Mouse (Mus musculus): Measurements from ENCODE around the gene Il18bp.
A peak's percentile ranks its signal among the peaks of the same experiment; 100 is the strongest.
"Not testable (repeated sequence)": the region's sequence is repeated elsewhere in the genome, so short reads cannot be mapped to it uniquely, and the experiment has no call there.

Gene Il18bp

DNA sequence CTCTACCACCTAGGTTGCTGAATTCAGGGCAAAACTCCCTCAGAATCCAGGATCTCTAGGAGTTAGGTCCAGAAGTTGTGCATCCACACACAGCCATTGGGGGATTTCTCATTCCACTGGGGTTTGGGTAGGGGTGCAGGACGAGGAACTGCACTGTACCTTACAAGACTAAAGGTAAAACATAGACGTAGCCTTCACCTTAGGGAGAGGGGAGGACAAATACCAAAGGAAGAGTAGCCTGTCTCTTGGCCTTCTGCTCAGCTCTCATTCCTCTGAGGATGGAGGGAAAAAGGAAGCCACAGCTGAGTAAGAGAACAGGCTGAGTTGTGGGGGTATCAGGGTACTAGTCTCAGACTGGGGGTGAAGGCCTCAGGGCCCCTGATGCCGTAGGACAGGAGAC lies at the start of gene Il18bp:
Gene Il18bp, minus strand, starts transcription at position 101 of the 400 bp plus-strand sequence.
- DNase-seq = no peak

DNA sequence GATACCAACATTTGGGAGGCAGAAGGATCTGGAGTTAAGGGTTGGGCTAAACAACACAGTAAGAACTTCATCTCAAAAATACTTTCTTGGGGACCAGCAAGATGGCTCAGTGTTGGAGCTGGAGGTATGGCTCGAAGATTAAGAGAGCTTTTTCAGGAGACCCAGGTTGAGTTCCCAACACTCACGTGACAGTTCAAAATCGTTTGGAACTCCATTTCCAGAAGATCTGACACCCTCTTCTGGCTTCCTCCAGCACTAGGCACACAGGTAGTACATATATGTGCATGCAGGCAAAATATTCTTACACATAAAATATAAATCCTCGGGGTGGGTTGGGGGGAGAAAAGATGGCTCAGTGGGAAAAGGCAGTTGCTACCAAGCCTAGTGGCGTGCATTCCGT lies 47.9 kb upstream of the Il18bp start:
- DNase-seq = no peak

DNA sequence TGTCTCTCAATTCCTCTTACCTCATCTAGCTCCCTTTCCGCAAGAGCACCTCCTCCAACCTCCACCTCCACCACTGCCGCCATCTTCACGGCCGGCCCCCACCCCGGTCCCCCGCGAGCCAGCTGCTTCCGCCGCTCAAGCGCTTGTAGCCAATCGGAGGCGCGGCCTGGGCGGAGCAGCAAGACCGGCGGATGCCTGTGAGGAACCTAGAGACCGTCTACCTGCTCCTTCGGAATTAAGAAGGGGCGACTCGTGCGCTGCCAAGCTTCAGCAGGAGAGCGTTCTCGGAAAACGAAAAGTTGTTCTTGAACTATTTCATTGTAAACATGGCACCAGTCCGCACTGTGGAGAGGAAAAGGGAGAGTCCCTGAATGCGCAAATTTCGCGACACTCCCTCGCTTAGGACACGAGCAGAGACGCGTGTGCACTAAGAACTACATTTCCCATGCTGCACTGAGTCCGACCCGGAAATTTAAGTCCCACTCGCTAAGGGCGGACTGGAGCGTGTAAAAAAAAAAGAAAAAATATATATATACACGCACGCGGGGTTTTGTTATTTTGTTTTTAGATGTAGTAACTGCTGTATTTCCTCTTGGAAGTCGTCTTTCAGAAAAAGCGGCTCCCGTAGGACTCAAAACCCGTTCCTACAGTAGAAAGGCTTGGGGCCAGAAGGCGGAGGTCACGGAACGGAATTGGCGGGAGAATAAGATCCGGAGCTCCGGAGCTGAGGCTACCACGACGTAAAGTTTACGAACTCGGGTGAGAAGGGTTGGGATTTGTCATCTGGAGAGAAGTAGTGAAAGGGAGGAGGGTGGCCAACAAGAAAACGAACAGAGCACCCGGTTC lies 46.8 kb upstream of the Il18bp start, which contains the start of the genes Rnf121, Xndc1 and Xntrpc:
Gene Rnf121, minus strand, starts transcription at position 424 of the 846 bp plus-strand sequence.
Gene Xndc1, plus strand, starts transcription at position 466 of the 846 bp plus-strand sequence.
Gene Xntrpc, plus strand, starts transcription at position 668 of the 846 bp plus-strand sequence.
- peak; percentile 96 for DNase-seq

DNA sequence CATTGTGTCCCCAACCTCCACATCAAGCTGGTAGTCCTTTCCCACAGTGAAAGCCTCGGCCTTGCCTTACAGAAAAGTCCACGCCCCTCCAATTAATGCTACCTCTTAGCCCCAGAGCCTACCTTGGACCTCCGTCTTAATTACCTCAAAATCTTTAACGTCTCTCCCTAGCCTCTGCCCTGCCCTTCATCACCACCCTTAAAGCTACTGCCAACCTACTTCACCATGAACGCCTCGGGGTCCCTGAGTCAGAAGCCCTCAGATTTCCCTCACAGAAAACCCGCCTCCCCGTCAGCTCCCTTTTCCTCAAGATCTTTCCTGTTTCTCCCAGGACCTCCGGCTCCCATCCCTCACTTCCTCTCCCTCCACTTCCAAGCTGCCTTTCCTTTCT lies 46.2 kb upstream of the Il18bp start:
- DNase-seq = no peak

DNA sequence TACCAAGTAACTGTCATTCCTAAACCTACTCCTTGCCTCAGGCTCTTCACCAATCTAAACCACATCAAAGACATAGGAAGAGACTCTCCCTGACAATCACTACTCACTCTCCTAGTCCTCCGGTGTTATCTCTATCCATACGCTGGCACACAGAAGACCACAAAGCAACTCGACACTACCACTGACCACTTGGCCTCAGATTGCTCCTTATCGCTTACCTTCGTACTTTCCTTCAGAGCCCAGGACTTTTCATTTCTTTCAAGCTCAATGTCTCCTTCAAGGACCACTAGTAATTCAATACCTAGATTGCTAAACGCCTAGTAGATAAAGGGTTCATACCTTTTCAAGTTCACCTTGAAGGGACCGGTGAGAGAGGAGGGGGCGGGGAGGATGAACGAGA lies 45.4 kb upstream of the Il18bp start:
- DNase-seq = no peak

DNA sequence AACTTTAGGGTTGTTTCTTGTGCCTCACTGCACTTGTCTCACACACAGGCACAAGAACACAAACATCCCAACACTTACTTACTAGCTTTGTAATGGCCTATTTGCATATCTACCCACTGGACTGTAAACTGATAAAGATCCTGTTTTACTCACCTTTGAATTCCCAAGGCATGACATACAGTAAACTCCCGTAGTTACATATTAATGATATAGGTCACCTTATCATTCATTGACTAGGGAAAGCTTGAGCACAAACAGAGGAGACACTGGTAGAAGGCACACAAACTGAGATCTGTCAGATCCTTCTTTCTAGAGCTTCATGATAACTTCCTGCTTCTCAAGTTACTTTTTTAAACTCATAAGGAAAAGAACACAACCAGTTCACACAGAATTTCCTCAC lies 43.7 kb upstream of the Il18bp start:
- DNase-seq = no peak

DNA sequence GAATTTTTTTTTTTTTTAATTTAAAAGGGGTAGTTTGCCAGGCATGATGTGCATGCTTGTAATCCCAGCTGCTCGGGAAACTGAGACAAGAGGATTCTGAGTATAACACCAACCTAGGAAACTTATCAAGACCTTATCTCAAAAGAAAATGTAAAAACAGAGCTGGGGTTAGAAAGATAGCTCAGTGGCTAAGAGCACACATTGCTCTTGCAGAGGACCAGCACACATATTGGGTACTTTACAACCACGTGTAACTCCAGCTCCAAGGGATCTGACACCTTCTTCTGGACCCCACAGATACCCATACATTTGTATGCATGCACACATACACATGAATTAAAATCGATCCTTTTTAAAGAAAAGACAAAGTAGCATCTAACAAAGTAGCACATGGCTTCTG lies 42.9 kb upstream of the Il18bp start:
- no peak for DNase-seq

DNA sequence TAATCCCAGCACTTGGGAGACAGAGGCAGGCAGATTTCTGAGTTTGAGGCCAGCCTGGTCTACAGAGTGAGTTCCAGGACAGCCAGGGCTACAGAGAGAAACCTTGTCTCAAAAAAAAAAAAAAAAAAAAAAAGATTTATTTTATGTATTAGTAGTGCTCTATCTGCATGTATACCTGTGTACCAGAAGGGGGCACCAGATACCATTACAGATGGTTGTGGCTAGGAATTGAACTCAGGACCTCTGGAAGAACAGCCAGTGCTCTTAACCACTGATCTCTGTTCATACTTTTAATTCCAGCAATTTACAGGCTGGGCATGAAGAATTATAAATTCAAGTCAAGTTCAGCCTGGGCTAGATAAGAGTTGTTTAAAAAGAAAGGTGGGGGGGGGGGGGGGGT lies 30.0 kb upstream of the Il18bp start:
- not testable (repeated sequence) for DNase-seq

DNA sequence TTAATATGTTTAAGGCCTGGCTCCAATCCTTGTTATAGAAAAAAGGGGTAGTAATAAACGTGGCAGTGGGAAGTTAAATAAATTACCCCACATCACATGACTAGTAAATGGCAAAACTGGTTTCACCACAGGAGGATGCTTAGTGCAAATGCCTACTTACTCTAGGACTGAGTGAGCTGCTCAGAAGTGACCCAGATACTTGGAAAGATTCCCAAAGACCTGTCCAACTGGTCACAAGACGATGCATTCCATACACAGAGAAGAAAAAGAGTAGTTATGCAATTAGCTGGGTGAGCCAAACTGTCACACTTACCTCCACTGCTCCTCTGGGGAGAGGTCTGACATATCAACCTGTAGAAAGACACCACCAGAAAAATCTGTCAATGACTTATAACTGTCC lies 23.8 kb upstream of the Il18bp start:
- no peak for DNase-seq

DNA sequence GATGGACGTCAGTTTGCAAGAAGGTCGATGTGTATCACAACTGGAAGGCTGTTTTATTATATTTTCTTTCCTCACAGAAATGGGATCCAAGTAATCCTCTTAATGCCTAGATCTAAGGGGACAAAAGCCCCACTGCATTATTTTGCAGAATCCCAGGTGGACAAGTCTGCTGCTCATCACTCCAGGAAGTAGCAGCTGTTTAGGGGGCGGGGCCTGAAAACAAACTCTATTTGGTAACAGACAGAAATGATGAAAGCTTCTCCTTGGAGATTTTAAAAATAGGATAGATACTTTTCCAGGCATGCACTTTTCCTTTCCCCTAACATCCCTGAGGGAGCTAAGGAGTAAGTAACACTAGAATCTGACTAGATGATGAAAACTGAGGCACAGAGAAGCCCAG lies 18.8 kb upstream of the Il18bp start:
- DNase-seq = no peak

DNA sequence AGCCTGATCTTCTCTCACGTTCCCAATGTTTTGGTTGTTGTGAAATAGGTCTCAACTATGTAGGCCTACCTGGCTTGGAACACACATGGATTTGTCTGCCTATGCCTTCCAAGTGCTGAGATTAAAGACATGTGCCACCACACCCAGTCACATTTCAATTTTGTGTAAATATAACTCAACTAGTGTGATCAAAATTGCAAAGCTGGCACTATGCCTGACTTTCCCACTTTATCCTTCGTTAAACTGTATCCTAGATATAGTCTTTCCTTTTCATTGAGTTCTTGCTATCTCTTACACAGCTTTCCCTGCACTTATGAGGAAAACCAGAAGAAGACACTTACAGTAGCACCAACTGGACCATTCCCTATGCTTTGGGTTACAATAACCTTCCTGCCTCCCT lies 17.0 kb upstream of the Il18bp start:
- no peak for DNase-seq

DNA sequence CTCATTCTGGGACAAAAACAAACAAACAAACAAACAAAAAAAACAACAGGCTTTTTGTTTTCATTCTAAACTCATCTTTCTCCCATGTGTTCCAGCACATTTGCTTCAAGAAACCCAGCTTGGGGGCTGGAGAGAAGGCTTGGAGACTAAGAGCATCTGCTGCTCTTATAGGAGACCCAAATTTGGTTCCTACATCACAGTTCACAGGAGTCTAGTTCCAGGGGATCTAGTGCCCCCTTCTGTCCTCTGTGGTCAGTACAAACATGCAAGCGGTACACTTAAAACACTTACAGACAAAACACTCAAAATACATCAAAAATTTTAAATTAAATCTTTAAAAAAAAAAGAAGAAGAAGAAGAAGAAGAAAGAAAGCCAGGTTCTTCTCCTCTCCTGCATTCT lies 16.4 kb upstream of the Il18bp start:
- DNase-seq = peak; percentile 23

DNA sequence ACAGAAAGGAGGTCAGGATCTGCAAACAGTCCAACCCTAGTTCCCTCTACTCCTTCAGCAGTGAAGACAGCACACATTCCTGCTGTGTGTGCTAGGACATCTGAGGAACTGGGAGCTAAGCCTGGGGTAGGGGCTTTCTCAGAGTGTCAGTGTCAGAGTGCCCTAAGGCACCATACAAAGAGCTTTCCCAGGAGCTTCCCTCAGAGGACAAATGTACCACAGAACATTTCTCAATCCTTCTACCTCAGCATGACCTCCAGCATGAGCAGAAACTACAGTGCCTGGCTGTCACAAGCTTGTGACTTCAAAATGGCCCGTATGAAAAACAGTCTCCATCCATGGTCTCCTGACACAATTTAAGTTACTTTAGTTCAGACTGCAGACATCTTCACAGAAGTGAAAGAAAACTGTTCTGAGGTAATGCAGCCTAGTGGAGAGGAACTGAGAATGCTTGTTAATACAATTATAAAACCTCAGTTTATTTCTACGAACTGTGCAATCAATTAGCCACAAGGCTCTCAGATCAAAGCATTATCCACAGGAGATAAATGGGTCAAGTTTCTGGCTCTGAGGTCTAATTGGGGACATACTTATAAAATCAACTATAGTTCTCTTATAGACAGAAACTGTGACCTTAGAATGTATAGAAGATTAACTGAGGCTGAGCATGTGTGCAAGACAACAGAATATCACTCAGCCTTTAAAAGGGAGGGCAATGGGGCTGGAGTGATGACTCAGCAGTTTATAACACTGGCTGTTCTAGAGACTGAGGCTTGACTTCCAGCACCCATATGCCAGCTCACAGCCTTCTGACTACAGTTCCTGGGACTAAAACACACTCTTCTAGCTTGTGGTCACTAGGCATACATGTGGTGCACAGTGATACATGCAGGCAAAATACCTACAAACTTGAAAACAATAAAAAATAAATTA lies 7.0 kb upstream of the Il18bp start:
- peak; percentile 49 for DNase-seq

DNA sequence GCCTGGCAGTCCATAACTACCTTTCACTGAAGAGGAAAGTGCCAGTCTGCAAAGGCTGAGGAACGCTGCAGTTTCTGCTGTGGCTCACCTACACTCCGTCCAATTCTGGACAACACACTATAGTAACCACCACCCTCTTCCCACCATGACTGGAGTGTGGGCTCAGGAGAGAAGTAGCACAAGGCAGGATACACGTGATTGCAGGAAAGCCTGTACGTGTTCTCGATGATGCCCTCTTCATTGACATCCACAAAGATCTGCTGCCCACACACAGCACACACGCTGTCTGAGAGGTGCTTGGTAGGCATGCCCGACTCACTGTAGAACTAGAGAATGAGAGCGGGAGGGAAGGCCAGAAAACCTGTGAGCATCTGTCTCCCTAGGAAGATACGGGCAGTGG lies 5.3 kb upstream of the Il18bp start:
- DNase-seq = no peak

DNA sequence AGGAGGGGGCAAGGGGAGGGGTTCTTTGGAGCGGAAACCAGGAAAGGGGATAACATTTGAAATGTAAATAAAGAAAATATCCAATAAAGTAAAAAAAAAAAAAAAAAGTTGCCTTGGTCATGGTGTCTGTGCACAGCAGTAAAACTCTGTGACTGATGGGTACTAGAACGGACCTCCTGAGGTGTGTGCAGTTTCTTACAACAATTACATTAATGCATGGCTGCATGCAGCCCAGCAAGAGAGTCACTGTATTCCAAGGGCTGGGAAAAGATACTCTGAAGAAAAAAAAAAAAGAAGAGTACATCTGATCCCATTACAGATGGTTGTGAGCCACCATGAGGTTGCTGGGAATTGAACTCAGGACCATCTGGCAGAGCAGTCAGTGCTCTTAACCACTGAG lies 2.4 kb upstream of the Il18bp start:
- not testable (repeated sequence) for DNase-seq

DNA sequence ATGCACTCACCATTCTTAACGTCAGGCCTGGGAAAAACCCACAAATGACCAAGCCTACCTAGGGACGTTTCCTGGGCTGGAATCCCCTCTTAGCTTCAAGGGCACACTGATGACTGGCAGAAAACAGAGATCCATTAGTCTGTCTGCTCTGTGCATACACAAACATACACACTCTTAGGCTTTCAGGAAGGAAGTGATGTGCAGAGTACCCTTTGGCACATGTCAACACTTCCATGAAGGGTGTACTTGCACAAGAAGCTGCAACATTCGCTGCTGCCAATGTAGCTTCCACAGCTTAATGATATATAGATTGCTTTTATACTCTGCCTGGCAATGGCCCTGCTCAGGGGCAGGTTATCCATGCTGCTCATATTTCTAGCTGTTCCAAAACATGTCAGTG lies 872 bp upstream of the Il18bp start:
- no peak for DNase-seq

DNA sequence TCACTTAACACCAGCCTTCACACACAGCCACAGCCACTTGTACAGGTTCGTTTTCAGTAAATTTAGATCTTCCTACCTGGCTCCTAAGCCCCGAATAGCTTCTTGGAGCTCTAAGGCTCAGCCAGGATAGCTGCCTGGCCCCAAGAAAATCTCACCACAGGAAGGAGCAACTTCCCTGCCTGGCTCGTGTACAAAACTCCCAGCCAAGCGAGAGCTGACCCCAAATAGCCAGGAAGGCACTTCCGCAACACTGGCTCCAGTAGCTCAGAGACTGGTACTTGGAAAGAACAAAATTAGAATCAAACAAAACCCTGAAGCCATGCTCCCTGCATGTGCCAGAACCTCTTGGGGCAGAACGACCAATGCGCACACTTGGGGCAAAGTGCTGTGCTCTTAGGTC lies 456 bp downstream of the Il18bp start:
- DNase-seq = no peak

DNA sequence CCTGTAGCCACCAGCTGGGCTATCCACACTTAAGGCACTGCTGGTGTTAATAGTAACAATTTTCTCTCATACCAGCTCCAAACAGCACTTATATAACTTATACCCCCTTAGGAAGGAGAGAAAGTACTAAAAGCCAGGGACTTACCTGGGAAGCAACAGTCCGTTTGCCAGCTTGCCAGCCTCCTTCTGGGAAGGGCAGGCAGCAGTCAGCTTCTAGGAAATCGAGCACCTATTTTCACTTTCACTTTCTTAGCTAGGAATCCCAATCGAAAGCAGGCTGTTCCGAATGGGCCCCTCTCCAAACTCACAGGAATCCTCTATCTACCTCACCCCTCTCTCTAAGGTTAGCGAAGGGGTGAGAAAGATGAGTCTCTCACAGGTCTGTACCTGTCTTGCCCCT lies 1.0 kb downstream of the Il18bp start:
- DNase-seq = no peak

DNA sequence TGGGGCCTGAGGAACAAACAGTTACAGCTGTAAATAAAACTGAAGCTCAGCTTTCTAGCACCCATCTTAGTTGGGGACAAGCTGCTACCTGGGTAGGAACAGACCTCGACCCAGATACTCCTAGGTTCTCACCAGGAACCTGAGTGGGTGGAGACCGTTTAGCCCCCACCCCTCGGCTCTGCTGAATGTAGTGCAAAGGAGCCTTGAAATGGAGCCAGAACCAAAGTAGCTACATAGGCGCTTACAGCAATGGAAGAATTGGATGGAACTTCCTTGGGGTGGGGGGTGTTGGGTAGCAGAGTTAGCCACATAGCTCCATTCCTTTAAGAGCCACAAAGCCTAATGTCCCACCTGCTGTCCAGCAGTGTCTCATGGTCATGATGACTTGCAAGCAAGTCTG lies 1.6 kb downstream of the Il18bp start:
- no peak for DNase-seq

DNA sequence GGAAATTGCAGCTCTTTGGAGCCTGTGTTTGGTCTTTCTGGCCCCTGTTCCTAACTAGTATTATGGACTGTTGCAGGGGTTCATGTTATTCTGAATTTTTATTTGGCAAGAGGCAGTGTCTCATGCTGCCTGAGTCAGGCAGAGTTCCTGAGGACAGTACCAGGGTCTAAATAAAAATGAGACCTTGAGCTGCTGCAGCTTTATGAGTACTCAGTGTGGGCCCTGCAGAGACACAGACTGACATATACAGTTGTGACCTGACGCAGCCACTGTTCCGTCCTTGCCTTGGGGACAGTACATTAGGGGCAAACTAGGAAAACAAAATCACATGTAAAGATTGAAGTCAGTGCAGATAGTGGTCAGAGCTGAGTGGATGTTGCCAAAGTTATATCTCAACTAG lies 3.5 kb downstream of the Il18bp start:
- DNase-seq = no peak

DNA sequence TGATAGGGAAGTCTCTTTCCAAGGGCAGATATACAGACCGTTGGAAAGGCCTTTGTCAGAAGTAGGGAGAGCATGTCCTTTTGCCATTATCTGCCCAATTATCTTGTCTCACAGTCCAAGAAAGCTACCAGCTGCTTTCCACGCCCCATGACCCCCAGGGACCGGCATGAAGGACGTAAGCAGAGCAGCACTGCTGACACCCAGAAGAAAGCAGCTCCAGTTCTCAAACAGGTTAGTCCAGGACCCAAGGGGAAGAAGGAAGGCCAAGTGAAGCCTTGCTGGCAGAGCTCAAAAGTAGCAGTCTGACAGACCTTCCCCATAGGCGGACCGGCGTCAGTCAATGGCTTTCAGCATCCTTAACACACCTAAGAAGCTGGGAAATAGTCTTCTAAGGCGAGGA lies 5.1 kb downstream of the Il18bp start:
- DNase-seq = no peak

DNA sequence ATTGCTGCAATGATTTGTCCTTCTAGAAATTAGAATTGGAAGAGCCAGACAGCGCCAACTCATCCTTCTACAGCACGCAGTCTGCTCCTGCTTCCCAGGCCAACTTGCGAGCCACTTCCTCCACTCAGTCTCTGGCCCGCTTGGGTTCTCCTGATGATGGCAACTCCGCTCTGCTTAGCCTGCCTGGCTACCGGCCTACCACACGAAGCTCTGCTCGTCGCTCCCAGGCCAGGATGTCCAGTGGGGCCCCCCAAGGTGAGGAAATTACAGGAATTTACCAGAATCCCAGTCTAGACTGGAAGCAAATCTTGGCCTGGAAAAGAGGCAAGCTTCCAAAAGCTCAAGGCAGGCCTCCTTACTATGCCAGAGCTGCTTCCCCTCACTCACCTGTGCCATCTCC lies 6.6 kb downstream of the Il18bp start:
- DNase-seq = no peak

DNA sequence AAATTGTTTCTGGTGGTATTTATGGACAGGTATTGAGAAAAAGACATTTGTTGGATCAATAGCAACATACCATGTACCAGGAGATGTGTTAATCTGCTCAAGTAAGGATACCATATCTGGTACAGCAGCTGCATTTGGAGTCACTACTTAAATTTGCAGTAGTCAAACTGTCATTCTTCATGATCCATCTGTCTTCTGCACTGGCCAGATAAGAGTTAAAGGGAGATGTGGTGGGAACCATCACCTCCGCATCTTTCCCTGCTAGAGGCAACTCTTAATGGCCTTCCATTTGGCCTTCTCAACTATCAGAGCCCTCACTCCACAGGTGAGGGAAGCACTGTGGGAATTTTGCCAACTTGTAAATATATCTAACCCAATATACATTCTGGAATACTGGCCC lies 12.0 kb downstream of the Il18bp start:
- no peak for DNase-seq

Data from retina, postnatal 1 day (tissue).